Mouse (Mus musculus) kidney, embryonic 14.5 days (tissue): ENCODE results near the gene Gm10643. TPM values are rescaled to one million over a fixed set of nuclear protein-coding genes. Genes with fewer than 3 reads are reported as not detected.

ENCODE experiments used
- ATAC-seq: fragments of 200-750 bp; cut with Nextera tagmentation; 2 replicates; pipeline ENCODE4 v1.8.0; 2017; ENCODE audit warnings: moderate number of reproducible peaks, mild to moderate bottlenecking, moderate TSS enrichment, moderate library complexity; ENCODE audit not compliant: low FRiP score, low TSS enrichment
- H3K27ac ChIP-seq: fragments of 300-500 bp; sonication (generic); 2 replicates; pipeline ENCODE4 v1.5.1; 2014; ENCODE audit warnings: low read depth, mild to moderate bottlenecking, low read length, moderate library complexity, mixed read lengths
- H3K27me3 ChIP-seq: fragments of 300-500 bp; sonication (generic); 2 replicates; pipeline ENCODE4 v1.6.1; 2014; ENCODE audit warnings: mild to moderate bottlenecking, low read length; ENCODE audit not compliant: control insufficient read depth, insufficient read depth
- H3K36me3 ChIP-seq: fragments of 300-500 bp; sonication (generic); 2 replicates; pipeline ENCODE4 v1.6.1; 2014; ENCODE audit warnings: low read length, mixed read lengths; ENCODE audit not compliant: control insufficient read depth, insufficient read depth
- H3K4me1 ChIP-seq: fragments of 300-500 bp; sonication (generic); 2 replicates; pipeline ENCODE4 v1.6.1; 2014; ENCODE audit warnings: low read length, mixed read lengths; ENCODE audit not compliant: control insufficient read depth, insufficient read depth
- H3K4me2 ChIP-seq: fragments of 300-500 bp; sonication (generic); replicated peaks from 2 replicates; pipeline ENCODE4 v1.6.1; 2014; ENCODE audit warnings: low read depth, mild to moderate bottlenecking, low read length
- H3K4me3 ChIP-seq: fragments of 300-500 bp; sonication (generic); 2 replicates; pipeline ENCODE4 v1.5.1; 2014; ENCODE audit warnings: mild to moderate bottlenecking, low read length
- H3K9ac ChIP-seq: fragments of 300-500 bp; sonication (generic); 2 replicates; pipeline ENCODE4 v1.6.1; 2014; ENCODE audit warnings: low read depth, mild to moderate bottlenecking, low read length, moderate library complexity
- H3K9me3 ChIP-seq: fragments of 300-500 bp; sonication (generic); 2 replicates; pipeline ENCODE4 v1.6.1; 2016; ENCODE audit warnings: low read length; ENCODE audit not compliant: control insufficient read depth
- WGBS: fragments of 180-500 bp; shearing (Covaris S2); extraction: QIAGEN DNeasy Blood & Tissue Kit; methylation state at CpG from one replicate; pipeline ENCODE4 v1.1.7; 2014; 5-methylcytosine and 5-hydroxymethylcytosine counted together
- polyA plus RNA-seq: library from polyadenylated mRNA; unstranded; fragments of >200 nt; fragmentation: Nextera tagmentation; extraction: Ambion mirVana; gene quantifications from 2 replicates; pipeline ENCODE4 v1.2.1, GENCODE M21; 2014

Gene Gm10643
- polyA plus RNA-seq, 1 experiment from 2014 or later, result 1.2 TPM

DNA sequence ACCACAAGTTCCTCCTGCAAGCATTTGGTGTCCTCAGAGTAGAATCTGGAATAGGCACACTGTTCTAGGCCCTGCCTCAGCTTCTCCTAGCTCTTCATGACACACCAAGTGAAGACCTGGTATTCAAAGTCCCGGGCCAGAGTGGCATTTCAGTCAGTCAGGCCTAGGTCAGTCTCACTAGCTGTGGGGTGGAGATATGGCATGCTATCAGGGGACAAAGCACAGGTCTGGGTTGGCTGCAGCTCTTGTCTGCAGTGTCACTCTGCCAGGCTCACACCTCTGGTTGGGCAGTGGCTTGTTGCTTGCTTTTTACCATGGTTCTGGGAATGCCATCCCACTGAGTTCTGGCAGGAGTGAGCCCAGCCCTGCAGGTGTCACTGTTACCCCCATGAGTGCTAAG lies 11.5 kb upstream of the Gm10643 start:
- Histone ChIP-seq H3K36me3 (peaks cover 30% of the 10 kb centered on the region), H3K27me3 (no peaks in the 10 kb centered on the region), H3K4me1 (peaks cover 9% of the 10 kb centered on the region), H3K9me3 (no peaks in the 10 kb centered on the region), H3K9ac (no peak overlapping the region), H3K4me3 (no peak overlapping the region), H3K27ac (no peak overlapping the region), H3K4me2 (no peak overlapping the region)
- 87% methylated on average over 1 of the region's 1 CpGs for WGBS
- ATAC-seq, result no peak

DNA sequence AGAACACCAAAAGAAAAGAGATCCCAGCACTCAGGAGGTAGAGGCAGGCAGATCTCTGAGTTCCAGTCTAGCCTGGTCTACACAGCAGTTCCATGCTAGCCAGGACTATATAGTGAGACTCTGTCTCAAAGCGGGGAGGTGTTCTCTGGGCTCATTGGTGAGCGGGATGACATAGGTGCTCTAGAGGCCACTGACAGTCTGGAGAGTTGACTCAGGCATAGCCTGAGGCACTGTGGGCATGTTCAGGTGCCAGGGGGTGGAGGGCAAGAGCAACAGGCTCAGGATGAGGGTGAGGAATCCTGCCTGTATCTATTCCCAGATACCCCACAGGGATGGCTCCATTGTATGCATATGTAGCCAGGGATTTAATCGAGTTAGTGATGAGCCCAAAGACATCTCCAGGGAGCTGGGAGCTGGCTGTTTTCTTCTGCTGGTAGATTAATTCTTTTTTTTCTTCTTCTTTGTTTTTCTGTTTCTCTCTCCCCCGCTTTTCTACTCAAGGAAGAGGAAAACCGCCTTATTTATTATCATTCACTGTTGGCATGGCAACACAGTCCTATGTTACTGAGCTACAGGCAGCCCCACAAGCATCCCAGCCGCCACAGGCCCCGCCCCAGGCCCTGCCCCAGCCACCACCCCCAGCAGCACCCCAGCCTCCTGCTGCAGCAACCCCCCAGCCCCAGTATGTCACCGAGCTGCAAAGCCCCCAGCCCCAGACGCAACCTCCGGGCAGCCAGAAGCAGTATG lies 8.5 kb upstream of the Gm10643 start:
- no peak for ATAC-seq
- Histone ChIP-seq H3K4me2 (no peak overlapping the region), H3K27me3 (no peaks in the 10 kb centered on the region), H3K4me1 (peaks cover 25% of the 10 kb centered on the region), H3K36me3 (peaks cover 12% of the 10 kb centered on the region; the same call in 1 of the 2 replicates), H3K27ac (no peak overlapping the region), H3K4me3 (no peak overlapping the region), H3K9me3 (no peaks in the 10 kb centered on the region), H3K9ac (no peak overlapping the region)
- 58% methylated on average over 10 of the region's 10 CpGs for WGBS

GRCm38 (mm10) chr8:84072321-84072720 lies 7.4 kb upstream of the Gm10643 start:
- no peak overlapping the region for H3K9ac ChIP-seq
- peaks cover 9% of the 10 kb centered on the region; the same call in 1 of the 2 replicates for H3K36me3 ChIP-seq
- H3K9me3 ChIP-seq, result no peaks in the 10 kb centered on the region
- WGBS, result 90% methylated on average over 10 of the region's 10 CpGs
- no peak overlapping the region for H3K27ac ChIP-seq
- no peaks in the 10 kb centered on the region for H3K27me3 ChIP-seq
- H3K4me2 ChIP-seq, result no peak overlapping the region
- peaks cover 36% of the 10 kb centered on the region for H3K4me1 ChIP-seq
- ATAC-seq, result no peak
- H3K4me3 ChIP-seq, result no peak overlapping the region

DNA sequence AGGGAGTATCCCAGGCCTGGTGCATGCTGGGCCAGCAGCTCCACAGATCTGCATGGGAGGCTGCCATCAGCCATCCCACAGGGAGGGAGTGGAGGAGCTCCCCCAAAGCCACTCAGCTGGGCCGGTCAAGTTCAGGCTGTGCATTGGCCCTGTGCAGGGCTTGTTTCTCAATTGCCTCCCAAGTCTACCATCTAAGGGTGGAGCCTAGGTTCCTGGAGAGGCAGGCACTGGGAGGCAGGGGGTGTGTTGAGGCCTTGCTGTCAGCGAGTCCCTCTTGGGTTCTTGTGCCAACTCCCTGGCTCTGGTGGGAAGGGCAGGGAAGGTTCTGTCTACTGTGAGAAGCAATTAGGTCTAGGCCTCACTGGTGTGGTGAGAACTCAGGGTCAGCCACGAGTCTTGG lies 7.0 kb upstream of the Gm10643 start:
- no peak for ATAC-seq
- H3K27me3 ChIP-seq, result no peaks in the 10 kb centered on the region
- no peak overlapping the region for H3K9ac ChIP-seq
- H3K4me3 ChIP-seq, result no peak overlapping the region
- peaks cover 9% of the 10 kb centered on the region; the same call in 1 of the 2 replicates for H3K36me3 ChIP-seq
- no peaks in the 10 kb centered on the region for H3K9me3 ChIP-seq
- H3K4me1 ChIP-seq, result peaks cover 36% of the 10 kb centered on the region
- H3K27ac ChIP-seq, result no peak overlapping the region
- 60% methylated on average over 3 of the region's 3 CpGs for WGBS
- no peak overlapping the region for H3K4me2 ChIP-seq

DNA sequence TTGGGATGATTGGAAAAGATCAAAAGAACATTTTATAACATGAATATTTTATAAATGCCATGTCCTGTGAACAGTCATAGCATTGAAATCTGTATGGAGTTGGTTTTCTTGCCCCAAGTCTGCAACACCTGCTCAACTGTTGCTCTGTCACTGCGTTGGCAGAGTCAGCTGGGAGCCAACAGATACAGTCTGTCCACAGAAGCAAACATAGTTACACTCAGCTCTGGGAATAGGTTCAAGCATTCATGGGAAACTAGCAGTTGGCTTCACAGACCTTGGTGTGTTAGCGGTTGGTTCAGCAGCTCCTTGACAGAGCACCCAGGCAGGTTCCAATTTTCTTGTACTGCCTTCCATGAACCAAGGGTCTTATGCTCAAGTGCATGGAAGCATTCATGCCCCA lies 5.7 kb upstream of the Gm10643 start:
- H3K36me3 ChIP-seq, result peaks cover 4% of the 10 kb centered on the region; the same call in 1 of the 2 replicates
- H3K4me1 ChIP-seq, result peaks cover 36% of the 10 kb centered on the region
- H3K9ac ChIP-seq, result no peak overlapping the region
- no peak overlapping the region for H3K4me2 ChIP-seq
- no peak overlapping the region for H3K4me3 ChIP-seq
- no peak overlapping the region for H3K27ac ChIP-seq
- 93% methylated on average over 2 of the region's 2 CpGs for WGBS
- H3K27me3 ChIP-seq, result no peaks in the 10 kb centered on the region
- no peaks in the 10 kb centered on the region for H3K9me3 ChIP-seq
- no peak for ATAC-seq

DNA sequence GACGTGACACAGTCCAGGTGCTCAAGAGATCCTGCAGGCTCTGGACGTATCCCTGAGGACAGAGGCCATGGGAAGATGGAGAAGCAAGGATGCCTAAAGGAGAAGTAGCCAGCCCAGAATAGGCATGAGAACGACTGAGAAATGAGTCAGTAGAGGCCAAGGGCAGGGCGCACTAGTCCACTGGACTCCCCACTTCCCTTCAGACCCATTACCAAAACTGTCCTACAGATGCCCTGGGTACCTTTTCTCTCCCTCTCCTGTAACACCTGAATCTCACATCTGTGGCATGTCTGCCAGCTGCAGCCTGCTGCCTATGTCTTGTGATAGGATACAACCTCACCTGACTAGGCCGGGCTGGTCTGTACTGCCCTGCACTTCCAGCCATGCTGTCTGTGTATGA lies 5.3 kb upstream of the Gm10643 start:
- H3K4me1 ChIP-seq, result peaks cover 36% of the 10 kb centered on the region
- WGBS, result 90% methylated on average over 5 of the region's 5 CpGs
- H3K27me3 ChIP-seq, result no peaks in the 10 kb centered on the region
- H3K27ac ChIP-seq, result no peak overlapping the region
- no peak for ATAC-seq
- H3K4me3 ChIP-seq, result no peak overlapping the region
- no peaks in the 10 kb centered on the region for H3K9me3 ChIP-seq
- no peak overlapping the region for H3K9ac ChIP-seq
- H3K4me2 ChIP-seq, result no peak overlapping the region
- peaks cover 4% of the 10 kb centered on the region; the same call in 1 of the 2 replicates for H3K36me3 ChIP-seq

- H3K9me3 ChIP-seq, result no peaks in the 10 kb centered on the region
- 73% methylated on average over 2 of the region's 2 CpGs for WGBS
- H3K4me3 ChIP-seq, result no peak overlapping the region
- no peaks in the 10 kb centered on the region for H3K27me3 ChIP-seq
- no peak overlapping the region for H3K4me2 ChIP-seq
- no peak overlapping the region for H3K27ac ChIP-seq
- no peak for ATAC-seq
- H3K9ac ChIP-seq, result no peak overlapping the region
- H3K4me1 ChIP-seq, result peaks cover 36% of the 10 kb centered on the region
- H3K36me3 ChIP-seq, result peaks cover 4% of the 10 kb centered on the region; the same call in 1 of the 2 replicates
These were observed 4.8 kb upstream of the Gm10643 start for GRCm38 (mm10) chr8:84069750-84070149.

DNA sequence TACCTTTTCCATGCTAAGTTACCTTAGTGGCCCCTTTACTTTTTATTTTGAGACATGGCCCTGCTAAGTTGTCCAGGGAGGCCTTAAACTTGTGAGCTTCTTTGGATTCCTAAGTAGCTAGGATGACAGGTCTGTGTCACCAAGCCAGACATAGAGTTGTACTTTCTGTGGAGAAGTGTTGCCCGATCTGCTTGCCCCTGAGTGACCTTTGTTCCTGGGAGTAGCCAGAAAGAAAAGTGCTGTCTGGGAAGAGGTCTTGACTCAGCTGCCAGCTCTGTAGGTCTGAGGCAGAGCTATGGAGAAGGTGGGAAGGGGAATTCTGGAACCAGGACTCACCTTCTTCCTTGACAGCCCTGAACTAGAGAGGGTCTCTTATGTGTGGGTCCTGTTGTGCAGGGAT lies 4.2 kb upstream of the Gm10643 start:
- H3K4me1 ChIP-seq, result peaks cover 36% of the 10 kb centered on the region
- WGBS, result 13% methylated on average over 1 of the region's 1 CpGs
- no peak overlapping the region for H3K4me3 ChIP-seq
- H3K9ac ChIP-seq, result no peak overlapping the region; the same call in 1 of the 2 replicates
- H3K4me2 ChIP-seq, result no peak overlapping the region
- no peaks in the 10 kb centered on the region for H3K36me3 ChIP-seq
- no peak for ATAC-seq
- no peaks in the 10 kb centered on the region for H3K27me3 ChIP-seq
- no peaks in the 10 kb centered on the region for H3K9me3 ChIP-seq
- H3K27ac ChIP-seq, result no peak overlapping the region

DNA sequence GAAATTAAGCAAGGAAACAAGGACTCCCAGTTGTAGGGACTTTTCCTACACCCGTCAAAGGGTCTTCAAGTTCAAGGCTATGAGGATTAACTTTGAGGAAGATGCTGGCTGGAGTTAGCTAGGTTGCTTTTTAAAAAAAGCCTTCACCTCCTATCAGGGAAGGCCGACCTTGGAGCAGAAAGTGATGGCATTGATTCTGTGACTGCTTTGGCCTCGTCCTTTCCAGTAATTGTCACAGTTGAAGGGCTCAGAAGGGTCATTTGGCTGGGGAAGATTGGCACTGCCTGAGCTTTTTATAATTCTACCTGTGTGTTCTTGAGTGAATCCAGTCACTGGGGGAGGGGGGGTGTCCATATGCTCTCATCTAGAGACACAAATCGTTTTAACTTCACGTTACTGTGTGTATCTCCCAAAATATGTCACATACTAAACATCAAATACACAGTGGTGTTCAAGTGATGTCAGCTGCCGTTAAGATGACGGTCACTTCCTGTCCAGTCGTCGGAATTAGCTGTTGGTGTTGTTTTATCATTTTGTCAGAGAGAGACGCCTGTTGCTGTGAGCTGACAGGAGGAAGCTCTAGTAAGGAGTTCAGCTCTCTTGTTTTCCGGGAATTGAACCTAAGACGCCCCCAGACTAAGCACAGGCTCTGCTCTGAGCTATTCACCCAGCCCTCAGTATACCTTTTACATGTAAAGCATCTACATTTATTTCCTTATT lies 3.5 kb upstream of the Gm10643 start:
- Histone ChIP-seq H3K36me3 (no peaks in the 10 kb centered on the region), H3K9ac (no peak overlapping the region), H3K4me3 (no peak overlapping the region), H3K27ac (no peak overlapping the region), H3K4me1 (peaks cover 32% of the 10 kb centered on the region), H3K9me3 (no peaks in the 10 kb centered on the region), H3K4me2 (0 out of 2 replicates have a peak overlapping the region, but pooled peaks have one; percentile 8), H3K27me3 (no peaks in the 10 kb centered on the region)
- ATAC-seq, result no peak
- 43% methylated on average over 12 of the region's 12 CpGs for WGBS
